Mouse (Mus musculus): Measurements from ENCODE around the gene Tmub2.

Gene Tmub2

DNA sequence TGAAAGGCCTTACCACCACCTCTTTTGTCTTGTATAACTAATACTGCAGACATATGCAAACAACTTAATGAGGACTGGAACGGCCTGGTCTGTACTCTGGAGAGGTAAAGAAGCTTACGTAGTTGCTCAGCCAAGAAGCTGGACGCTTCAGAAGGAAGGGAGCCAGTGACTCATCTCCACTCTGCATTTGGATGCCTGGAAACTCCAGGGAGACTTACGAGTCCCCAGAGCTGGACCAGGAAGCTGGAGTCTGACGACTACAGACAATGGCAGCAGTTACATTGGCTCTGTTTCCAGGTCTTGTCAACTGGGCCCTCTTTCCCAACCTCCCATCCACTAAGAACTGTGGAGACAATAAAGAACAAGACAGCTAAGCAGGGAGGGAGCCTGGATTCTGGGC is 42.5 kb downstream of the Tmub2 start:
- DNase-seq (ENCODE audit: low read depth, low spot score) = no peak

DNA sequence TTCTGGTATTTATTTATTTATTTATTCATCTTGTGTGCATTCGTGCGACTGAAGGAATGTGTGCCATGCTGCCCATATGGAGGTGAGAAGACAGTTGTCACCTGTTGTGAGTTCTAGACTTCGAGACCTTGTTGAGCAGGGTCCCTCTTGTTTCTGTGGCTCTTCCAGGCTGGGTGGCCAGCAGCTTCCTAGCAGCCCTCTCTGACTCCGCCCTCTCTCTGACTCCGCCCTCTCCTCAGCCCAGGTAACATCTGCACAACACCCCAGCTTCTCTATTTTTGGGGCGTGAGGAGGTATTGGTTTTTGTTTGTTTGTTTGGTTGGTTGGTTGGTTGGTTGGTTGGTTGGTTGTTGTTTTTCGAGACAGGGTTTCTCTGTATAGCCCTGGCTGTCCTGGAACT is 43.1 kb downstream of the Tmub2 start:
- DNase-seq (ENCODE audit: low read depth, low spot score) = no peak

DNA sequence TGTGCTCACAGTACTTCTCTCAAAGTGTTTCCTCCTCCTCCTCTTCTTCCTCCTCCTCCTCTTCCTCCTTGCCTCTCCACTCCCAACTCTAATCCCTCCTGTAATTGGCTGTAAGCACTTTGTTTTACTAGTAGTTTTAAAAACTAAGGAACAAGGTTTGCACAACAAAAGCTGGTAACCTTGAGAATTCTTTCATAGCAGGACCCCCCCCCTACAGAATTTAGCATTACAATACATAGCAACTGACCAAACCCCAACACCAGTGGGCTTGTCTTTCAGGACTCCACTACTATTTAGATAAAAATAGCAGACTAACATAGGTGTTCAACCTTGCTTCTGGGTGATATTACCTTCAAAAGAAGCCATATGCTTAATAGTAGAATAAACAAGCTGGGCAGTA is 44.8 kb downstream of the Tmub2 start:
- no peak for DNase-seq (ENCODE audit: low read depth, low spot score)

DNA sequence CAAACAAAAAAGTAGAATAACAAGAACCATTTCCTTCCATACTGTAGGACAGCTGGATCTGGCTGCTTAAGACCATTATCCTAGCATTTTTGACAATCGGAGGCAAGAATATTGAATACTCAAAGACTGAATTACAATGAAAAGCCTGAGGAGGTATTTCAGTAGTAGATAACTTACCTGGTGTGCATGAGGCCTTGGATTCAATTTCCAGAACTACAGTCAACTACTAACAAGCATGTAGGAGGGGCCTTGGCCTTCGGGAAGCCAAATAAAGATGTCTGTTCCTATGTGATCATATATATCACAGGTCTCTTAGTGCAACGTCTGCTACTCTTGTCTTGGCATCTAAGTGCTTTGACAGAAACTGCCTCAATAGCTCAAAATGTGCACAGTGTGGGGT is 45.3 kb downstream of the Tmub2 start:
- DNase-seq (ENCODE audit: low read depth, low spot score) = no peak

DNA sequence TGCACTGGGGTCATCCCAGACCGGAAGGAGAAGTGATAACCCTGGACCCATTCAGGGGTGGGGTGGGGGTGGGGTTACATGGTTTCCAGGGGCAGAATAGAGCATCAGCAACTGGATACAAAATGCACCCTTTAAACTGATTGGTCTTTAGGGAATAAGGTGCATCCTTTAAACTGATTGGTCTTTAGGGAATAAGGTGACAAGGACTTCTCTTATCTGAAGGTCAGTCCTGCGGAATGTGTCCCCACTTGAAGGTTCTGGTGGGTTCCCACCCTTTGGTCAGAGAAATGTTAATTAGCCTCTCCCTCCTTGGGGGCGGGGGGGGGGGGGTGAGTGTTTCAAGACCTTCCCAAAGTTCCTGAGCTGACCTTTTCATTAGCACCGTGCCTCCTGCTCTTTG is 47.1 kb downstream of the Tmub2 start:
- DNase-seq (ENCODE audit: low read depth, low spot score) = no peak

DNA sequence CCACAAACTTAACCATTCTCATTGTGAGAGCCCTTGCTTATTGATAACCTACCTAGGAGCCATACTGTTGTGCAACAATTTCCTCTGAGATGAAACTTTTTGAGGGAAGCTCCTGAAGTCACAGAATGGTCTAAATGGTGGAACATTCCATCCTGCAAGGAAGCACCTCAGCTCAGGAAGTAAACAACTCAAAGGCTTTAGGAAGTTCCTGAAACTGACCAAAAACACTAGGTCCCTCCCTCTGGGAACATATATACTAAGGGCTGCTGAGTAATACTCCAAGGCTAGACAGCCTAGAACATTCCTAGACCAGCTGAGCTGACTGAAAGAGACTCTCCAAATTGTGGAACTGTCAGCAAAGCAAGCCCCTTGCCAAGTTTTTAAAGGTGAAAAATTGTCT is 48.3 kb downstream of the Tmub2 start:
- no peak for DNase-seq (ENCODE audit: low read depth, low spot score)

DNA sequence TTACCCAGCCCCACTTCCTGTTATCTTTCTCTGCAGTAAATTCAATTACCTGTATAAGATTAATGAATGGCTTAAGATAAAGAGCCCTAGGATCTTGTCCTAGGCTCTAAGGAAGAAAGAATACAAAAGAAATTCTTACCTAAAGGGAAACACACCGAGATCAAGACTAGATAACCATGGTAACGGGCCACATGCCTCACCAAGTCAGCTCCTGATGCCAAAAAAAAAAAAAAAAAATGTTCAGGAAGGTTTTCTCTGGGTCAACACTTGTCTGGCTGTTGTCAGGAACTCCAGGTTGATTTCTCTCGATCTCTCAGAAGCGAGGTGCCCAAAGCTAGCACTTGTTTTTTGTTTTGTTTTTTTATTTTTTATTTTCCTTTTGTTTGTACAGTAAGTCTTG is 49.3 kb downstream of the Tmub2 start:
- DNase-seq (ENCODE audit: low read depth, low spot score) = no peak

DNA sequence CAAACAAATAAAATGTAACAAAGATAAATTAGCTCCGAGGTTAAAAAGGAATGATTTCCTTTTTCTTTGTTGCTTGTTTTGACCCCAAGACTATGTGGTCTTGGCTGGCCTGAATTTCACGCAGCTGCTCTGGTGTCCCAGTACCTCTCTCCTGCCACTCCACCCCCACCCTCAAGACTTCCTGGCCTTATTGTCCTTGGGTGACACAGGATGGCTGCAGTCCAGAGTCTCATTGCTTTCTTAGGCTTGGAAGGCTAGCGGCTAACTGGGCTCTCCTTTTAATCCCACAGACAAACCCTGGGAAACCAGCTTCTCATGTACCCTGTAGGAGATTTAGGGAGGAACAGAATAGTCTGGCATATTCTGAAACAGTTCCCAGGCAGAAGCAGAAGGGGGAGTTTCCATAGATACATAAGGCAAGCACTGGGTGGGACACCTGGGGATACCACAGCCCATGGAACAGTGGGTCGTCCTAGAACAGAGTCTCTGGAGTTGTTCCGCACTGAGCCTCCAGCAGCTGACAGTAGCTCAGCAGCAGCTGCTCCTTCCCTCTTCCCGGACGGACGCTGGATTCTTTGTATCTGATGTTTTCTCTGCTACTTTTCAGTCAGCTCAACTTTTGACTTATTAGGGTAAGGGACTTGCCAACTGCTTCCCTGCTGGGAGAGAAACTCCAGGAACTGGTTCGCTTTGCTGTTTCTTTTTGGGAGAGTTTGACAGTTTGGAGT is 50.4 kb downstream of the Tmub2 start:
- no peak for DNase-seq (ENCODE audit: low read depth, low spot score)

DNA sequence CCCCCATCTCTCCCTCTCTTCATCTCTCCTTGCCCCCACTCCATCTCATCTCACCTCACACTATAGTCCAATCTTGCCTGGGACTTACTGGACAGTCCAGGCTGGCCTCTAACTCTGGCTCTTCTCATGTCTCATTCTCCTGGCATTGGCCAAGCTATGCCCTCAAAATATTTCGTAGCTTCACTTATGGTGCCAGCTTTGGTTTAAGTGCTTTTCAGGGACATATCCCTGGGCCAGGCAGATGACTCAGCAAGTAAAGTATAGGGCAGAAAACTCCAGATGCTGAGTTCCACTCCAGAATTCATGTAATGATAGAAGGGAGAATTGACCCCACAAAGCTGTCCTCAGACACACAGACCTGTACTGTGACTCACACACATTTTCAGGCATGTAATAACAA is 51.5 kb downstream of the Tmub2 start:
- no peak for DNase-seq (ENCODE audit: low read depth, low spot score)

DNA sequence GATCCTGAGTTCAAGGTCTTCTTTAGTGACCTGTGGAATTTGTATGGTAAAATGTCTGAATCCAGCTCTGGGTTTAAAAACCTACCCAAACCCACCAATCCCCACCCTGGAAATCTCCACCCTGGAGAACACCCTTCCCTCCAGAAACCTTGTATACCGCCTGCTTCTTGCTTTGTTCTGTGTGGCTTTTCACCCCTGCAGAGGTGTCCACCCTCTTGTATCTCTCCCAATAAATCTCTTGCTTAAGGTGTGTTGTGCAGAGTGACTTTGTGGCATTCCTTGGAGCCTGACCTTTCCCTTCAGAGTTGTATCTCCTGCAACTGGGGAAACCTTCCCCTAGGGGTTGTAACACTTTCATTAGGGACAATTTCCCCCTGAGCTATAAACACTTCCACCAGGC is 53.2 kb downstream of the Tmub2 start:
- DNase-seq (ENCODE audit: low read depth, low spot score) = no peak

DNA sequence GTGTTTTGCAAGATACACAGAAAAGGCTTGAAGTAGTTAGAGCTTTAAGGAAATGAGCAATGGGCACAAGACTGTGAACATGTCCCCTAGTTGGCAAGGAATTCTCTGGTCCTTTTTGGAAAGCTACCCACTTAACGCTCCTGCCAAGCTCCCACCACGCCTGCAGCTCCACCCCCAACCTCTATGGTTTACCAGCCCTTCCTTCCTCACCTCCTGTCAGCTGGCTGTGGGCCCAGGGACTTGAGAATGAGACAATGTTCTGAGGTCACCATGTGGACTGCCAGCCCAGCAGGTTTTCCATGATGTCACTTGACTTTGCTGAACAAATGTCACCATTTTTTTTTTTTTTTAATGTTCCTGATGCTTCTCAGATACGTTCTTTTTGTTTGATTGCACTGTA is 53.8 kb downstream of the Tmub2 start:
- no peak for DNase-seq (ENCODE audit: low read depth, low spot score)
